Mouse (Mus musculus) right cerebral cortex, postnatal 14 days (tissue): ENCODE measurements around the gene Fbf1.

Experiments used
- DNase-seq: peaks from one replicate; pipeline ENCODE4 v3.0.0; 2022

Fbf1 gene

GRCm38 (mm10) chr11:116178411-116179121, 10.6 kb upstream of the Fbf1 start:
- no peak for DNase-seq

- no peak for DNase-seq
Observed at GRCm38 (mm10) chr11:116176010-116176409, 8.0 kb upstream of the Fbf1 start.

GRCm38 (mm10) chr11:116174775-116175448, 6.9 kb upstream of the Fbf1 start:
- DNase-seq = no peak

- no peak for DNase-seq
Observed at GRCm38 (mm10) chr11:116171959-116172358, 4.0 kb upstream of the Fbf1 start.

GRCm38 (mm10) chr11:116170003-116170800, 2.2 kb upstream of the Fbf1 start:
- DNase-seq = no peak

GRCm38 (mm10) chr11:116169214-116169613, 1.2 kb upstream of the Fbf1 start:
- DNase-seq = no peak

GRCm38 (mm10) chr11:116167232-116167631, 734 bp downstream of the Fbf1 start:
- no peak for DNase-seq

GRCm38 (mm10) chr11:116163002-116163401, 5.0 kb downstream of the Fbf1 start:
- DNase-seq = no peak

- peak; percentile 56 for DNase-seq
Observed at GRCm38 (mm10) chr11:116162146-116162545, 5.8 kb downstream of the Fbf1 start.

GRCm38 (mm10) chr11:116161312-116161711, 6.7 kb downstream of the Fbf1 start:
- no peak for DNase-seq

- no peak for DNase-seq
Observed at GRCm38 (mm10) chr11:116150960-116151359, 17.0 kb downstream of the Fbf1 start.

- no peak for DNase-seq
Observed at GRCm38 (mm10) chr11:116149341-116149740, 18.6 kb downstream of the Fbf1 start.

GRCm38 (mm10) chr11:116148761-116149221, 19.2 kb downstream of the Fbf1 start:
- DNase-seq = no peak

GRCm38 (mm10) chr11:116146294-116146985, 21.5 kb downstream of the Fbf1 start:
- DNase-seq = peak; percentile 60

GRCm38 (mm10) chr11:116145481-116146293, 22.3 kb downstream of the Fbf1 start:
- DNase-seq = no peak

- no peak for DNase-seq
Observed at GRCm38 (mm10) chr11:116143468-116143867, 24.5 kb downstream of the Fbf1 start.

- no peak for DNase-seq
Observed at GRCm38 (mm10) chr11:116142211-116142991, 25.6 kb downstream of the Fbf1 start.

GRCm38 (mm10) chr11:116138468-116139138, 29.4 kb downstream of the Fbf1 start, which contains the start of gene Mrpl38:
Gene Mrpl38, minus strand, starts transcription at chr11:116138868.
- DNase-seq = peak; percentile 81

GRCm38 (mm10) chr11:116138096-116138467, 29.9 kb downstream of the Fbf1 start:
- DNase-seq = no peak

GRCm38 (mm10) chr11:116134171-116134570, 33.8 kb downstream of the Fbf1 start:
- no peak for DNase-seq

GRCm38 (mm10) chr11:116133497-116133896, 34.5 kb downstream of the Fbf1 start:
- DNase-seq = no peak
